Mouse (Mus musculus) hindbrain, embryonic 10.5 days (tissue): ENCODE data around the gene Pate2. TPM values are rescaled to one million over a fixed set of nuclear protein-coding genes. Genes with fewer than 3 reads are reported as not detected.
A peak's percentile ranks its signal among the peaks of the same experiment; 100 is the strongest.

Experiments used
- DNase-seq: peaks from one replicate; pipeline ENCODE4 v3.0.0-alpha.2; 2017; ENCODE audit warnings: low spot score
- H3K27ac ChIP-seq: fragments of 300-500 bp; sonication (generic); 2 replicates; pipeline ENCODE4 v1.5.1; 2016; ENCODE audit warnings: mild to moderate bottlenecking, moderate library complexity
- H3K27me3 ChIP-seq: fragments of 300-500 bp; sonication (generic); 2 replicates; pipeline ENCODE4 v1.6.1; 2016; ENCODE audit warnings: mild to moderate bottlenecking; ENCODE audit not compliant: poor library complexity, insufficient read depth, severe bottlenecking
- H3K36me3 ChIP-seq: fragments of 300-500 bp; sonication (generic); 2 replicates; pipeline ENCODE4 v1.6.1; 2016; ENCODE audit warnings: mild to moderate bottlenecking, moderate library complexity
- H3K4me1 ChIP-seq: fragments of 300-500 bp; sonication (generic); replicated peaks from 2 replicates; pipeline ENCODE4 v1.6.1; 2016; ENCODE audit warnings: mild to moderate bottlenecking
- H3K4me3 ChIP-seq: fragments of 300-500 bp; sonication (generic); 2 replicates; pipeline ENCODE4 v1.5.1; 2016; ENCODE audit warnings: mild to moderate bottlenecking, moderate library complexity
- H3K9me3 ChIP-seq: fragments of 300-500 bp; sonication (generic); 2 replicates; pipeline ENCODE4 v1.6.1; 2016; ENCODE audit warnings: mild to moderate bottlenecking, moderate library complexity
- WGBS: fragments of 180-500 bp; shearing (Covaris S2); methylation state at CpG from one replicate; pipeline ENCODE4 v1.1.7; 2016; 5-methylcytosine and 5-hydroxymethylcytosine counted together
- polyA plus RNA-seq: library from polyadenylated mRNA; unstranded; fragments of >200 nt; fragmentation: Nextera tagmentation; extraction: Ambion mirVana; gene quantifications from 2 replicates; pipeline ENCODE4 v1.2.1, GENCODE M21; 2016

Pate2 gene
- polyA plus RNA-seq, 1 experiment from 2014 or later: 1.7 TPM

DNA sequence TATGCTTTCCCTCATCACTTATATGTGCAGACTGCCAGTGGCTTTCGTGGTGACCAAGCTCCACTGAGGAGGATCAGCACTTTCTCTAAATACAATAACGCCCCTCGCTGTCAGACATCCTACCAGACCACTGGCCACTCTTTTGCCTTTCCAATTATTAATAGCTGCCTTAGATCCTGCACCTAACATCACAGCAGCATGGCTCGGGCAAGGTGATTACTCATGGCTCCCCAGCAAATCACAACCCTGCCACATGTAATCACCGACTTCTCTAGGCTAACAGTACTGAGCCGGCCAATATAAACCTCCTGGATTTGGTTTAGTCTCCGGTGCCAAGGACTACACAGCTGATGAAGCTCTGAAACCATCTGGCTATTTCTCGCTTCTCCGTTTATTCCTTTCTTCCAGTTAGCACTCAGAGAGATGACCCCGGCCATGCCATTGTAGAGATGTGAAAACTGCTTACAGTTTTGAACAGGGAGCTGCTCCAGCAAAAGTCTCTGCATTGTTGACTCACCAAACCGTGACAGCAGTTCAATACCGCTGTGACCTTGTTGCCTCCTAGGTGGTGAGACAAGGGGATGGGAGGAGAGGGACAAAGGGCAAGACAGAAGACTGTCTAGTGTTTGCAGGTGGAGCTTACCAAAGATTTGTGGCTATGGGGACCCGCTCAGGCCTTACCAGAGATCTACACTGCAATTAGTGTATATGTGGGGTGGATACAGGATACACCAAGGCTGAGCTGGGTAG is 30.9 kb upstream of the Pate2 start:
- Histone ChIP-seq H3K36me3 (no peaks in the 10 kb centered on the region), H3K9me3 (no peaks in the 10 kb centered on the region), H3K4me1 (peaks cover 19% of the 10 kb centered on the region), H3K4me3 (no peak overlapping the region), H3K27me3 (peaks cover 7% of the 10 kb centered on the region; the same call in 1 of the 2 replicates), H3K27ac (no peak overlapping the region)
- WGBS: 71% methylated on average over 13 of the region's 13 CpGs
- no peak for DNase-seq

DNA sequence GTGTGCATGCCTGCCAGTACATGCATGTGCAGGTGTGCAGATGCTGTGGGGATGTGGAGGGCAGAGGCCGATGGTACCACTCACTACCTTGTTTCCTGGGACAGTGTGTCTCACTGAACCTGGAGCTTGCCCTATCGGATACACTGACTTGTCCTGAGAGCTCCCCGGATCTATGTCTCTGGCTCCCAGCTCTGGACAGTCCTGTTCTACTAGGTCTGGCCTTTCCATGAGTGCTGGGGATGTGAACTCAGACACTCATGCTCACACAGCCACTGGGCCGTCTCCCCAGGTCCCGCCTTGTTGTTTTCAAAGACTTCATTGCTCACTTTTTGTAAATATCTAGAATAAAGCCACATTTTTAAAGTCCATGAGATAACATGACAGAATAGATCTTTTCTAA is 29.1 kb upstream of the Pate2 start:
- no peak overlapping the region for H3K4me3 ChIP-seq
- H3K36me3 ChIP-seq: 0 out of 2 replicates have a peak, but pooled peaks cover 5% of the 10 kb centered on the region
- peaks cover 7% of the 10 kb centered on the region; the same call in 1 of the 2 replicates for H3K27me3 ChIP-seq
- H3K4me1 ChIP-seq: peaks cover 19% of the 10 kb centered on the region
- DNase-seq: no peak
- WGBS: 80% methylated on average over 5 of the region's 5 CpGs
- H3K9me3 ChIP-seq: no peaks in the 10 kb centered on the region
- H3K27ac ChIP-seq: no peak overlapping the region

DNA sequence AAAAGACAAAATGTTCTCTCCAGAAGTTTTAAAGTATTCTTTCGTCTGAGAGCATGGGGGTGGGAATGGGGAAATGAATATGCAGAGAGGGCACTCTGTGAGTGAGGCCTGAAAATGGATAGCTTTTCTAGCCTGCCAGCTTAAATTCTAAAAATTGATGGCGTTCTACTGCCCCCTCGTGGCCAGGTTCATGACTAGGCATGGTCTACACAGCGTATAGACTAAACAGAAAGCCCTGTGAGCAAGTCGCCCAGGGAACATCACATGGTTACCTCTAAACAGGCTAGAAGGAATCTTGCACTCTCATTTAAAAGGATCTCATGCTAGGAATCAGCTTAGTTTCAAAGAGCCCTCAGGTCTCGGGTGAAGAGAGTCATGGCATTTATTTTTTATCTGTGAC is 28.6 kb upstream of the Pate2 start:
- 11% methylated on average over 6 of the region's 6 CpGs for WGBS
- Histone ChIP-seq H3K27me3 (peaks cover 7% of the 10 kb centered on the region; the same call in 1 of the 2 replicates), H3K4me1 (peaks cover 19% of the 10 kb centered on the region)

DNA sequence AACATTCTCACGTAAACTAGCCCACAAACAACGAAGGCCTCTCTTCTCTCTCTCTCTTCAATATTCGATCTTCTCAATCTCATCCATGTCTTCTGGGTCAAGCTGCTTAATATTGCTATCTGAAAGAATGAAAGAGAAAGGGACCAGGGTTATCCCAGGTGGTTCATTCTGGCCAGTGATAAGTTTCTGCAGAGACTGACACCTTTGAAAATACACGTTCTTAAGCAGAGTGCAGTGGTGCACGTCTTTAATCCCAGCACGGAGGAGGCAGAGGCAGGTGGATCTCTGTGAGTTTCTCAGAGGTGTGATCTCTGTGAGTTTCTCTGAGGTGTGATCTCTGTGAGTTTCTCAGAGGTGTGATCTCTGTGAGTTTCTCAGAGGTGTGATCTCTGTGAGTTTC is 28.1 kb upstream of the Pate2 start:
- no peak for DNase-seq
- Histone ChIP-seq H3K36me3 (0 out of 2 replicates have a peak, but pooled peaks cover 5% of the 10 kb centered on the region), H3K27me3 (peaks cover 7% of the 10 kb centered on the region; the same call in 1 of the 2 replicates), H3K27ac (no peak overlapping the region), H3K4me1 (peaks cover 19% of the 10 kb centered on the region), H3K4me3 (no peak overlapping the region), H3K9me3 (no peaks in the 10 kb centered on the region)
- WGBS: 72% methylated on average over 6 of the region's 6 CpGs

More for the DNA sequence above, 28.6 kb upstream of the Pate2 start:
- DNase-seq: peak; percentile 85
- Histone ChIP-seq H3K4me3 (no peak overlapping the region), H3K27ac (no peak overlapping the region), H3K9me3 (no peaks in the 10 kb centered on the region), H3K36me3 (0 out of 2 replicates have a peak, but pooled peaks cover 5% of the 10 kb centered on the region)

DNA sequence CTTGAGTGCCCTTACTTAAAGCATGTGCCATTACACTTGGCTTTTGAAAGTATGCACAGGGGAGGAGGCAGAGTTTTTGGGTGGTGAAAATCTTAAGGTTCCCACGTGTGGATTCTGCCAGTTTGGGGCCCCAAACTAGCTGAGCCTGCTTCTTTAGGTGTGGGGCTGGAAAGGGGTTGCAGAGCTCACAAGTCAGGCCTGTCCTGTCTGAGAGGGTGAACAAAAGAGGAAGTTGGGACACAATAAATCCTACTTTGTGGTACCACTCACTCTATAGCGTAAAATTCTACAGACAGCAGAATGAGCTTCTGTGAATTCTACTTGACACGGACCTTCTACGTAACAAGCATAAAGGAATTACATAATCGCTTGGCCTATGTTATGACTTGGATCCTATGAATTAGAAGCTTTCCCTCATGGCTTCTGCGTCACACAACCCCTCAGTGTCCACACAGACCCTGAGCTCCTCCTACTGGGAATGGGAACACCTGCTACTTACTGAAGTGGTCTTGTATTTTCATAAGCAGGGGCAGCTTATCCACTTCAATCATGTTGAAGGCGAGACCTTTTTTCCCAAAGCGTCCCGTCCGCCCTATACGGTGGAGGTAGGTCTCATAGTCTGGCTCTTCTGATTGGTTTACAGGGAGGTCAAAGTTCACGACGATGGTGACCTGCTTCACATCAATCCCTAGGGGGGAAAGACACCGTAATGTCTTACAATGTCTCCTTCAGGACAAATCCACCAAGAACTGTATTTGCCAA is 26.8 kb upstream of the Pate2 start:
- WGBS: 86% methylated on average over 14 of the region's 14 CpGs
- Histone ChIP-seq H3K4me1 (peaks cover 13% of the 10 kb centered on the region; the same call in 1 of the 2 replicates), H3K9me3 (no peaks in the 10 kb centered on the region), H3K27ac (no peak overlapping the region), H3K27me3 (peaks cover 7% of the 10 kb centered on the region; the same call in 1 of the 2 replicates), H3K4me3 (no peak overlapping the region), H3K36me3 (0 out of 2 replicates have a peak, but pooled peaks cover 5% of the 10 kb centered on the region)
- DNase-seq: no peak

DNA sequence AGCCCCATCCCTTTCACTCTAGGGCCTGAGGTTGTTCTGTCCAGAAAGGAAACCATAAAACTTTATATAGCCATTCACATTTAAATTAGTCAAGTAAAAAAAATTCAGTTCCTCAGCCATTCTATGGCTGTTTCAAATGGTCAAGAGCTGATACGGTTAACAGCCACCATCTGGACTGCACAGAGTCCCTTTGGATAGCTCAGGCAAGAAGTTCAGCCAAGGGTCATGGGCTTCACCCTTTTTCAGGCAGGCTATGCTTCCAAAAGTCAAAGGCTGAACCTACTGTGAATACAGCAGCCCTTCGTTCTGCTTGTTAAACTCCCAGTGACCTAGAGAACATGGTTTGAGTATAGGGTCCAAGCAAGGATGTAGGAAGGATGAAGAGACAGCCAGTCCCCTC is 25.4 kb upstream of the Pate2 start:
- H3K27me3 ChIP-seq: peaks cover 7% of the 10 kb centered on the region; the same call in 1 of the 2 replicates
- no peaks in the 10 kb centered on the region for H3K4me1 ChIP-seq
- 74% methylated on average over 2 of the region's 2 CpGs for WGBS
- H3K36me3 ChIP-seq: 0 out of 2 replicates have a peak, but pooled peaks cover 5% of the 10 kb centered on the region
- no peak overlapping the region for H3K4me3 ChIP-seq
- H3K27ac ChIP-seq: no peak overlapping the region
- H3K9me3 ChIP-seq: no peaks in the 10 kb centered on the region
- no peak for DNase-seq

DNA sequence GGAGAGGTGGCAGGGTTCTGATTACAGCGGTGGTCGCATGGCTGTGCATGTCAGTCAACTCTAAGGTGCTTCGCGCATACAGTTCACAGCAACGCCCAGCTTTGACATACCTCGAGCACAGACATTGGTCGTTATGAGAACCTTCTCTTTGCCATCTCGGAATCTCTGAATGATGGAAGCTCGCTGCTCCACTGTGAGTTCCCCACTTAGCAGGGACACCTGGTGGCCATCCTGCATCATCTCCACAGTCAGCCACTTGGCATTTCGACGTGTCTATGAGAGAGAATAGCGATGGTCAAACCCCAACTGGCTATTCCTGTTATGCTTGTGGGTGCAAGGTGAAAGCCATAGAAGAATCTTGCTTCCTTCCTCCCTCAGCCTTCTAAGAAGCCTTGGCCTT is 24.4 kb upstream of the Pate2 start:
- no peak overlapping the region for H3K4me3 ChIP-seq
- no peaks in the 10 kb centered on the region for H3K9me3 ChIP-seq
- DNase-seq: no peak
- no peaks in the 10 kb centered on the region for H3K4me1 ChIP-seq
- H3K27ac ChIP-seq: no peak overlapping the region
- 0 out of 2 replicates have a peak, but pooled peaks cover 5% of the 10 kb centered on the region for H3K36me3 ChIP-seq
- 74% methylated on average over 12 of the region's 12 CpGs for WGBS
- peaks cover 7% of the 10 kb centered on the region; the same call in 1 of the 2 replicates for H3K27me3 ChIP-seq

DNA sequence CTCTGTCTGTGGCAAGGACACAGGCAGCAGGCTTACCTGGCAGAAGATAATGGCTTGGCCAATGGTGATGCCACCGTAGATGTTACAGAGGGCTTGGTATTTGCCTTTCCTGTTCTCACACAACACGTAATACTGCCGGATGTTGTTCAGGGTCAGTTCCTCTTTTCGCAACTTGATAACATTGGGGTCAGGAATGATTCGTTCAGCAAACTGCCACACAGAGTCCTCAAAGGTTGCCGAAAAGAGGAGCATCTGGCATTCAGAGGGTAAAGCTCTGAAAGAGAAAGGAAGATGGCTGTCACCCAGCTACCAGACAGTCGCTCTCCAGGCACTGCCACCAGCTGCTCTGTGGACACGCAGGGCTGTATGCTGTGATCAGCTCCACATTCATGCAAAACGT is 23.3 kb upstream of the Pate2 start:
- no peaks in the 10 kb centered on the region for H3K4me1 ChIP-seq
- WGBS: 87% methylated on average over 9 of the region's 9 CpGs
- DNase-seq: no peak
- 0 out of 2 replicates have a peak, but pooled peaks cover 5% of the 10 kb centered on the region for H3K36me3 ChIP-seq
- no peak overlapping the region for H3K4me3 ChIP-seq
- no peaks in the 10 kb centered on the region for H3K9me3 ChIP-seq
- peaks cover 4% of the 10 kb centered on the region; the same call in 1 of the 2 replicates for H3K27me3 ChIP-seq
- no peak overlapping the region for H3K27ac ChIP-seq

DNA sequence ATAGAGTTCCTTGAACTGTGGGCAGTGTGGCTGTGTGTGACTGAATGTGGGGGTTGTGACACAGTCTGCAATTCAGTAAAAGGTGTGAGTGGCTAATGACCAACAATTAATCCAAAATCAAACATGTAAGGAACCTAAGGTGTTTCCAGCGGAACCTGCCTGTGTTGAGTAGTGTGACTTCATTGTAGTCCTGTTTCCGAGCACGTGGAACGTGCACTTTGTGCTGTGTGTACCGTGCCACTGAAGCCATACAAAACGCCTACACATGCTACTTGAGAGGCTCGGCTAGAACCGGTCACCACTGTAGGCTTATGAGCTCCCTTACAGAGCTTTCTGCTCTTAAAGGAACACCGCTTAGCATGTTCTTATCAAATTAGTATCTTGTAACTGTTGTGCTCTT is 21.6 kb upstream of the Pate2 start:
- no peak overlapping the region for H3K4me3 ChIP-seq
- no peaks in the 10 kb centered on the region for H3K27me3 ChIP-seq
- H3K4me1 ChIP-seq: no peaks in the 10 kb centered on the region
- 0 out of 2 replicates have a peak, but pooled peaks cover 5% of the 10 kb centered on the region for H3K36me3 ChIP-seq
- no peaks in the 10 kb centered on the region for H3K9me3 ChIP-seq
- DNase-seq: no peak
- no peak overlapping the region for H3K27ac ChIP-seq
- 85% methylated on average over 9 of the region's 9 CpGs for WGBS

DNA sequence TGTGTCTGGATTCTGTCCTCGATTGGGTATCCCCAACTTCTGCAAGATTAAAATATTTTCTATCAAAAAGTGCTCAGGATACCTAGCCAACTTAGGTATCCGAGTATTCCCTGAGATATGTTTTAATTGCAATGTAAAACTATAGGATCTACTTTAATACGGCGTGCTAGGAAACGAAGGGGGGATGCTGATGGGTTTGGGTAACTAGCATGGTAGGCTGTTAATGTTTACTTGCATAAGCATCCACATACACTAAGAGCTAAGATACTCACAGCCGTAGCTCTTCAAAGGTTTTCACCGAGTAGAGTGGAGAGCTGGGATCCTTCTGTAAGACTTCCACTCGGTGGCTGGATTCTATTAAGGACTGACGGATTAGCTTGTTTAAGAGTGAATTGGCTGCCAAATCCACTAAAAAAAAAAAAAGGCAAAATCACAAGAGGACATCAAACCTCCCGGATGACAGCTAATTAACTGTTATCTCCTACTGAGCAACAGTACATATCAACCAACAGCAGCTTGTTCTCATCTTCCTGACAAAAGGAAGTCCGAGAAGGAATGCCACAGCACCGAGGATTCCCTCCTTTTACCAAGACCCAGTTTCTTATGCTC is 13.5 kb upstream of the Pate2 start:
- WGBS: 82% methylated on average over 12 of the region's 12 CpGs
- DNase-seq: no peak

DNA sequence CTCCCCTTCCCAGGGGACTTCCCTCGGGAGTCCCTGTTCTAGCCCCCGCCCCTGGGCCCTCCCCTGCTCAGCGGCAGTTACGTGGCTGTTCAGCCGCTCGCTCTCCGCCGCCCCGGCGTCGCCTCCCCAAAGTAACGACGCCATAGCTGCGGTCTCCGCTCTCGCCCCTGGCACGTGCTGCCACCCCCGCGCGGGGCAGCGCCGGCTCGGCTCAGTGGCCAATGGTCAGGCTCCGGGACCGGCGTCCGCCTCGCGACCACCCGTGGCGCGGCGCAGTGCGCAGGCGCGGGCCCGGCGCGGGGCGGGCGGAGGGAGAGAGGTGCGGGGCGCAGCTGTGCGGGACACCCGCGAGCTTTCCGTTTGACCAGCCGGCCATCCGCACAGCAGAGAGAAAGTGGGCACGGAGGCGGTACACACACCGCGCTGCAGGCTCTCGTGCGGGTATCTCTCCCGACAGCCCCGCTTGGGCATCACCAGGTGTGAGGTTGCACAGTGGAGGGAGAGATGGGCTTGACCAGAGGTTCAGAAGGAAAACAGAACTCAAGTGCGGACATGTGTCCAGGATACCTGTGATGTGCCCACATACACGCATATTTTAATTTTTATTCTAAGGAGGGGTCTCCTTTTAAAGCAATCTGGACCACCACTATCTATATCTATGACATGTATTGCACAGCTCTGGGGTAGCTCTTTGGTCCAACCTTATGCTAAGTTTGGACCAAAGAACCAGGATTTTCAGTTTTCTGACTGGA is 11.7 kb upstream of the Pate2 start, which contains the start of the genes Ddx25 and Pus3:
TSS of gene Ddx25 (minus strand) at position 272 of the 752 bp plus-strand sequence.
TSS of gene Pus3 (plus strand) at position 339 of the 752 bp plus-strand sequence.
- Histone ChIP-seq H3K27me3 (peaks cover 18% of the 10 kb centered on the region), H3K27ac (peak within 1 kb of the TSS; percentile 89), H3K4me1 (peaks cover 21% of the 10 kb centered on the region), H3K4me3 (peak within 1 kb of the TSS; percentile 62), H3K36me3 (peaks cover 27% of the 10 kb centered on the region), H3K9me3 (no peaks in the 10 kb centered on the region)
- 1% methylated on average over 59 of the region's 59 CpGs for WGBS
- peak; percentile 81 for DNase-seq

More for the DNA sequence above, 13.5 kb upstream of the Pate2 start:
- H3K36me3 ChIP-seq: peaks cover 9% of the 10 kb centered on the region
- no peak overlapping the region for H3K27ac ChIP-seq
- no peak overlapping the region for H3K4me3 ChIP-seq
- H3K27me3 ChIP-seq: peaks cover 18% of the 10 kb centered on the region
- no peaks in the 10 kb centered on the region for H3K9me3 ChIP-seq
- peaks cover 21% of the 10 kb centered on the region for H3K4me1 ChIP-seq
